Mouse (Mus musculus): ENCODE measurements around the gene Nanos2. TPM values are rescaled to one million over a fixed set of nuclear protein-coding genes. Genes with fewer than 3 reads are reported as not detected.

Gene Nanos2
- polyA plus RNA-seq, 1 experiment from 2014 or later: not detected

DNA sequence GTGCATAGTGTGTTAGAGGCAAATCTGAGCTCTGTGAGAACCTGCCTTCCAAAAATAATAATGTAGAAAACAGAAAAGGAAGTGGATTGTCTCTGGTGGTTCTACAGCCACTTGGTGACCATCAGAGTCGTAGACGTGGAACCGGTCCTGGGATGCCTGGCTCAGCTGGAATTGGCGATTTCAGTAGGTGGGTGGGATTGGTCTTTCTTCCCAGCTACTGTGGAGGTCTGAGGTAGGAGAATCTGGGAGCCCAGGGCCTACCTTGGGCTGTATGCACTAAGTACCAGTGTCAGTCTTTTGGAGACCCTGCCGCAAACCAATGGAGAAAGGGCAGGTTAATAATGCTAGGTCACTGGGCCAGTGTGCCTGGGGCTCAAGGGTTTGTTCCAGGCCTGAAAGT is 5.8 kb downstream of the Nanos2 start:
- H3K4me2 ChIP-seq (ENCODE audit: low read depth, low read length): peak overlapping the region; percentile 83
- H3K27ac ChIP-seq (replicated peaks; ENCODE audit: low read depth, low read length): no peak overlapping the region
- no peak for ATAC-seq (ENCODE audit: low read depth)
- peak overlapping the region; percentile 57; the same call in 1 of the 2 replicates for H3K4me3 ChIP-seq (ENCODE audit: low read depth, low read length)
- peaks cover 16% of the 10 kb centered on the region for H3K27me3 ChIP-seq (replicated peaks; ENCODE audit: control insufficient read depth, insufficient read depth, low read length)
- H3K4me1 ChIP-seq (ENCODE audit: control insufficient read depth, insufficient read depth, low read length): no peaks in the 10 kb centered on the region
- H3K9ac ChIP-seq (ENCODE audit: low read depth, low read length): no peak overlapping the region
- peaks cover 9% of the 10 kb centered on the region; the same call in 1 of the 2 replicates for H3K36me3 ChIP-seq (ENCODE audit: control insufficient read depth, insufficient read depth, low read length)
- WGBS: 93% methylated on average over 5 of the region's 5 CpGs
- DNase-seq (ENCODE audit: low spot score): no peak
- H3K9me3 ChIP-seq (ENCODE audit: control insufficient read depth, low read length): no peaks in the 10 kb centered on the region

GRCm38 (mm10) chr7:18998835-18999234 is 11.6 kb downstream of the Nanos2 start:
- Histone ChIP-seq H3K4me3 (ENCODE audit: low read depth, low read length) (no peak overlapping the region), H3K9me3 (ENCODE audit: control insufficient read depth, low read length) (no peaks in the 10 kb centered on the region), H3K27ac (replicated peaks; ENCODE audit: low read depth, low read length) (no peak overlapping the region), H3K9ac (ENCODE audit: low read depth, low read length) (0 out of 2 replicates have a peak overlapping the region, but pooled peaks have one; percentile 10), H3K27me3 (replicated peaks; ENCODE audit: control insufficient read depth, insufficient read depth, low read length) (no peaks in the 10 kb centered on the region), H3K4me1 (ENCODE audit: control insufficient read depth, insufficient read depth, low read length) (no peaks in the 10 kb centered on the region; the same call in 1 of the 2 replicates), H3K36me3 (ENCODE audit: control insufficient read depth, insufficient read depth, low read length) (peaks cover 9% of the 10 kb centered on the region; the same call in 1 of the 2 replicates), H3K4me2 (ENCODE audit: low read depth, low read length) (no peak overlapping the region)
- DNase-seq (ENCODE audit: low spot score): no peak
- ATAC-seq (ENCODE audit: low read depth): no peak
- 34% methylated on average over 9 of the region's 9 CpGs for WGBS

GRCm38 (mm10) chr7:19000421-19000820 is 13.2 kb downstream of the Nanos2 start:
- Histone ChIP-seq H3K4me1 (ENCODE audit: control insufficient read depth, insufficient read depth, low read length) (peaks cover 7% of the 10 kb centered on the region), H3K9me3 (ENCODE audit: control insufficient read depth, low read length) (no peaks in the 10 kb centered on the region), H3K9ac (ENCODE audit: low read depth, low read length) (peak overlapping the region; percentile 55), H3K36me3 (ENCODE audit: control insufficient read depth, insufficient read depth, low read length) (peaks cover 12% of the 10 kb centered on the region), H3K27ac (replicated peaks; ENCODE audit: low read depth, low read length) (no peak overlapping the region; the same call in 1 of the 2 replicates), H3K4me3 (ENCODE audit: low read depth, low read length) (peak overlapping the region; percentile 37), H3K27me3 (replicated peaks; ENCODE audit: control insufficient read depth, insufficient read depth, low read length) (no peaks in the 10 kb centered on the region), H3K4me2 (ENCODE audit: low read depth, low read length) (peak overlapping the region; percentile 52)
- ATAC-seq (ENCODE audit: low read depth) (no peak), DNase-seq (ENCODE audit: low spot score) (no peak)
- 68% methylated on average over 8 of the region's 10 CpGs for WGBS

DNA sequence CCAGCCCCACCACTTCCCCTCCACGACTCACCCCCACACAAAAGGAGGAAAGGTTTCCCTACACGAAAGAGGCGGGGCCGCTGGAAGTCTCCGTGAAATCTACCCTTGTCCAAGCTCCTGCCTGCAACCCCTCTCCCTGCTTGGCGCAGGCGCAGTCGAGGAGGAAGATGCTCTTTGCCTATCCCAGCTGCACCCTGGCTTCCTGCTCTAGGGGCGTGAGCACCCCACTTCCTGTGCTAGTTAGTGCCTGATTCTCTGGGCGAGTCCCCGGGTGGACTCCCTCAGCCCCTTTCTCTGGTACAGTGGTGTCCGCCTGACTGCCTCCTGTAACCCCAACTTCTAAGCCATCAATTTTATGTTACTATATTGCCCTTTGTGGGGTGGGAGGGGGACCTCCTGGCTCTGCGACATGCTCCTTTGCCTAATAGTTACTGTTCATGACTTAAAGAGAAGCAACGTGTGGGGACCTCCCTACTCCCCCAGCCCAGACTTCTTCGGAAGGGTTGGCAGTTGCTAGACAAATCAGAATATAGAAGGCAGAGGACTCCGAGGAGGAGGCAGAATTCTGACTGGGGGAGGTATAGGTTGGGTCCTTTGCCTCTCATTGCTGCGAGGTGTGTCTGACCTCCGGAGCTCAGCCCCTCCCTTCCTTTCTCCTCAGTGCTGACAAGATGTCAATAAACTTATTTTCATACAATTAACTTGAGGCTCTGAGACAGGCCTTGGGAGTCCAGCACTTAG is 14.0 kb downstream of the Nanos2 start:
- peak overlapping the region; percentile 52 for H3K4me2 ChIP-seq (ENCODE audit: low read depth, low read length)
- H3K27ac ChIP-seq (replicated peaks; ENCODE audit: low read depth, low read length): peak overlapping the region; percentile 82; the same call in 1 of the 2 replicates
- ATAC-seq (ENCODE audit: low read depth): no peak
- peaks cover 21% of the 10 kb centered on the region for H3K36me3 ChIP-seq (ENCODE audit: control insufficient read depth, insufficient read depth, low read length)
- 44% methylated on average over 18 of the region's 18 CpGs for WGBS
- peaks cover 16% of the 10 kb centered on the region for H3K4me1 ChIP-seq (ENCODE audit: control insufficient read depth, insufficient read depth, low read length)
- peak; percentile 72 for DNase-seq (ENCODE audit: low spot score)
- no peaks in the 10 kb centered on the region for H3K9me3 ChIP-seq (ENCODE audit: control insufficient read depth, low read length)
- no peaks in the 10 kb centered on the region for H3K27me3 ChIP-seq (replicated peaks; ENCODE audit: control insufficient read depth, insufficient read depth, low read length)
- H3K4me3 ChIP-seq (ENCODE audit: low read depth, low read length): peak overlapping the region; percentile 37
- H3K9ac ChIP-seq (ENCODE audit: low read depth, low read length): peak overlapping the region; percentile 55

DNA sequence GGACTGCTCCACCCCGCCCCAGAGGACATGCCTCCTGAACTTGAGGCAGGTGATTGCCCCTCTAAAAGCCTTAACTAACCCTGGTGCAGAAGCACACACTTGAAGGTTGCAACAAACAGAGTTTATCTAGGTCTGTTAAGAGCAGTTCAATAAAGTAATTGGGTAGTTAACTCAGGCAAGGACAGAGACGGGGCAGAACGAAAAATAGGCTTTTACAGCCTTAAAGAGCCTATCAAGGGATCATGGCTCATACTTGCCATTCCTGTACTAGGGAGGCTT is 14.5 kb downstream of the Nanos2 start:
- Histone ChIP-seq H3K27me3 (replicated peaks; ENCODE audit: control insufficient read depth, insufficient read depth, low read length) (no peaks in the 10 kb centered on the region), H3K27ac (replicated peaks; ENCODE audit: low read depth, low read length) (peak overlapping the region; percentile 82), H3K4me2 (ENCODE audit: low read depth, low read length) (no peak overlapping the region), H3K9ac (ENCODE audit: low read depth, low read length) (no peak overlapping the region), H3K36me3 (ENCODE audit: control insufficient read depth, insufficient read depth, low read length) (peaks cover 19% of the 10 kb centered on the region), H3K4me1 (ENCODE audit: control insufficient read depth, insufficient read depth, low read length) (peaks cover 17% of the 10 kb centered on the region), H3K4me3 (ENCODE audit: low read depth, low read length) (no peak overlapping the region), H3K9me3 (ENCODE audit: control insufficient read depth, low read length) (no peaks in the 10 kb centered on the region)
- ATAC-seq (ENCODE audit: low read depth) (no peak), DNase-seq (ENCODE audit: low spot score) (no peak)
- 73% methylated on average over 3 of the region's 3 CpGs for WGBS

DNA sequence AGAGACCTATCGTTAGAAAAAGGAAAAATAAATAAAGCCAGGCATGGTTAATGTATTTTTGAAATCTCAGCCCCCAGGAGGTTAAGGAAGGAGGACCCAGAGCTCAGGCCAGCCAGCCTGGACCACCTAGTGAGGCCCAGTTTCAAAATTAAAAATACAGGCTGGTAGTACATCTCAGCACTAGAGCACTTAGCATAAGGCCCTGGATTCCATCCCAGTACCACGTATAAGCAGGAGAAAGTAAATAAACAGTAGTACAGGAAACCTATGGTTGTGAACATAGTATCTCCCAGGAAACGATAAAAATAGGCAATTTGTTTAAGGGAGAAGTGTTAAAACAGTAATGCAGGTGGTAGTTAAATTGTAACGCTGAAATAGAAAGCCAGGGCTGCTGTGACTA is 14.9 kb downstream of the Nanos2 start:
- H3K9me3 ChIP-seq (ENCODE audit: control insufficient read depth, low read length): no peaks in the 10 kb centered on the region
- WGBS: 25% methylated on average over 4 of the region's 4 CpGs
- H3K27me3 ChIP-seq (replicated peaks; ENCODE audit: control insufficient read depth, insufficient read depth, low read length): no peaks in the 10 kb centered on the region
- H3K9ac ChIP-seq (ENCODE audit: low read depth, low read length): peak overlapping the region; percentile 72
- peaks cover 17% of the 10 kb centered on the region for H3K4me1 ChIP-seq (ENCODE audit: control insufficient read depth, insufficient read depth, low read length)
- DNase-seq (ENCODE audit: low spot score): no peak
- H3K4me2 ChIP-seq (ENCODE audit: low read depth, low read length): peak overlapping the region; percentile 93
- H3K36me3 ChIP-seq (ENCODE audit: control insufficient read depth, insufficient read depth, low read length): peaks cover 23% of the 10 kb centered on the region
- H3K4me3 ChIP-seq (ENCODE audit: low read depth, low read length): peak overlapping the region; percentile 36
- ATAC-seq (ENCODE audit: low read depth): no peak
- H3K27ac ChIP-seq (replicated peaks; ENCODE audit: low read depth, low read length): peak overlapping the region; percentile 82

DNA sequence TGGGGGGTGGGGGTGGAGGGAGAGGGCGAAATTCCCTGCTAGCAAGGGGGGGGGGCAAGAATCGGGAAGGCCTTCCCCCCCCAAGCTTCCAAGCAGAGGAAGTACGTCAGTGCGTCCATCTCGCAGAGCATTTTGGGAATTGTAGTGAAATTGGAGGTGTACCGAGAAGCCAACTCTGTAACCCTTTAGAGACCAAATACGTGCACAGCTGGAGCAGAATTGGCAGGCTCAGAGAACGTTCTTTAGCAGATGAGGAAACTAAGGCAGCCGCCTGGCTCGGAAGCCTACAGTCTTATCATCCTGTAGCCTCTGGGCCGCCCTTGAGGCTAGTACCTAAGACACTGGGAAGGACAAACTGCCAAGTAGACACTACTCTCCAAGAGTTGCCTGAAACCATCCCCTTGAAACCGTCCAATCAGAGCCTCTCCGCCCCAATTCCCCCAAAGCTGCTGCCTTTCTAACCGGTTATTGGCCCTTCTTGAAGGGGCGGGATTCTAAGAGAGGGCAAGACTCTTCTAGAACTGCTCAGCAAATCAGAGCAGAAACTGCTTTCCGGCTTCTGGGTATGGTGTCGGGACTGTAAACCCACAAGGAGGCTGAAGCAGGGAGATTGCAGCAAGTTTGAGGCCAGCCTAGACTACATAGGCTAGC is 15.8 kb downstream of the Nanos2 start:
- Histone ChIP-seq H3K4me2 (ENCODE audit: low read depth, low read length) (peak overlapping the region; percentile 93), H3K4me3 (ENCODE audit: low read depth, low read length) (peak overlapping the region; percentile 36), H3K27ac (replicated peaks; ENCODE audit: low read depth, low read length) (peak overlapping the region; percentile 82), H3K9ac (ENCODE audit: low read depth, low read length) (peak overlapping the region; percentile 72), H3K9me3 (ENCODE audit: control insufficient read depth, low read length) (no peaks in the 10 kb centered on the region), H3K27me3 (replicated peaks; ENCODE audit: control insufficient read depth, insufficient read depth, low read length) (no peaks in the 10 kb centered on the region), H3K36me3 (ENCODE audit: control insufficient read depth, insufficient read depth, low read length) (peaks cover 31% of the 10 kb centered on the region), H3K4me1 (ENCODE audit: control insufficient read depth, insufficient read depth, low read length) (peaks cover 17% of the 10 kb centered on the region)
- WGBS: 1% methylated on average over 17 of the region's 17 CpGs
- ATAC-seq (ENCODE audit: low read depth): peak; percentile 70
- peak; percentile 97 for DNase-seq (ENCODE audit: low spot score)

DNA sequence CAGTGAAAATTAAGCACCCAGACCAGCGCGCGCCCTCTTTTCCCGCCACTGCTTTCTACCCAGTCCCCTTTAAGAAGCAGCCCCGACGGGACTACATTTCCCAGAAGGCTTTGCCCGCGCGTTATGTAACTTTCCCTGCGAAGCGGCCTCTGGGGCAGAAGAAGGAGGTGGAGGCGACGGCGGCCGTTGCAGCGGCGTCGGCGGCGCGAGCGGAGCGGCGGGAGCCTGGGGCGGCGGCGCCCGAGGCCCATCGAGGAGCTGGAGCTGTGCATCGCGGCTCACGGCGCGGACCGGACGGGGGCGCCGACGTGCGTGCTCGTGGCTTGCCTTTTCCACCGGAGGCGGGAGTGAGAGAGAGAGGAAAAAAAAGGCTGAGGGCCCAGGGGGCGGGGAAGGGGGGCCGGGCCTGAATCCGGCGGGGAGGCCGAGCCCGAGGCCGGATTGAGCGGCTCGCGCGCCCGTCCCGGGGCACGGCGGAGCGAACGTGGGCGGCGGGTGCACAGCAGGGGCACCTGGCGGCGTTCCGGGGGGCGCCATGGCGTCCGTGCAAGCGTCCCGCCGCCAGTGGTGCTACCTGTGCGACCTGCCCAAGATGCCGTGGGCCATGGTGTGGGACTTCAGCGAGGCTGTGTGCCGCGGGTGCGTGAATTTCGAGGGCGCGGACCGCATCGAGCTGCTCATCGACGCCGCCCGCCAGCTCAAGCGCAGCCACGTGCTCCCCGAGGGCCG is 16.9 kb downstream of the Nanos2 start, which contains the start of gene Irf2bp1:
Gene Irf2bp1 (plus strand): TSS at position 143 of the 729 bp plus-strand sequence.
- Histone ChIP-seq H3K4me1 (ENCODE audit: control insufficient read depth, insufficient read depth, low read length) (peaks cover 17% of the 10 kb centered on the region), H3K27me3 (replicated peaks; ENCODE audit: control insufficient read depth, insufficient read depth, low read length) (no peaks in the 10 kb centered on the region), H3K36me3 (ENCODE audit: control insufficient read depth, insufficient read depth, low read length) (peaks cover 32% of the 10 kb centered on the region), H3K4me2 (ENCODE audit: low read depth, low read length) (peak within 1 kb of the TSS; percentile 93), H3K9ac (ENCODE audit: low read depth, low read length) (peak within 1 kb of the TSS; percentile 93), H3K9me3 (ENCODE audit: control insufficient read depth, low read length) (no peaks in the 10 kb centered on the region), H3K4me3 (ENCODE audit: low read depth, low read length) (peak within 1 kb of the TSS; percentile 90), H3K27ac (replicated peaks; ENCODE audit: low read depth, low read length) (peak within 1 kb of the TSS; percentile 97)
- WGBS: 0% methylated on average over 48 of the region's 90 CpGs
- DNase-seq (ENCODE audit: low spot score) (peak; percentile 98), ATAC-seq (ENCODE audit: low read depth) (peak; percentile 79)

Measured in embryonic facial prominence, embryonic 14.5 days (tissue).